Mouse (Mus musculus) megakaryocyte, embryonic 14.5 days (primary cell): ENCODE measurements around the gene Hemgn.

Experiments used
- FLI1 ChIP-seq: IDR thresholded peaks from 2 replicates; pipeline ENCODE4 v1.6.1; 2012; ENCODE audit warnings: low read length, inconsistent platforms, mixed read lengths
- GATA1 ChIP-seq: IDR thresholded peaks from 3 replicates; pipeline ENCODE4 v1.6.1; 2012; ENCODE audit warnings: mixed read lengths, low read length, inconsistent platforms, borderline replicate concordance

DNA sequence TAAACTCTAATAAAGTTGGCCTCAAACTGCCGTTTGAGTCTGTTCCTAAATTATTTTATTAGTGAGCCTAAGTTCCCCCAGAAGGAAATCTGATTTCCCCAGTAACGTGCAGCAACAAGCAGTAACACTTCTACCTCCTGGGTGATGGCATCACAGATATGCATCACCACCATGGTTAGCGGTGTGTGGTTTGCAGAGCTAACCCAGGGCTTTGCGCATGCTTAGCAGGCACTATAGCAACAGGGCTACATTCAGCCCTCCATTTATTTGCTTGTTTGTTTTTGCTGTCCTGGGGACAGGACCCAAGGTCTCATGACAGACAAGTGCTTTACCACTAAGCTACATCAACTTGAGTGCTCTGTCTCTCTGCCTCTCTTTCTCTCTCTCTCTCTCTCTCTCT is 29.2 kb upstream of the Hemgn start:
- no peak for TF ChIP-seq GATA1
- TF ChIP-seq FLI1: no peak
